Comparison of ENCODE assay signal across 25 mouse cellular contexts in genomic region chr5:93245280-93245679, GRCm38 (mm10). TPM values are rescaled to one million over a fixed set of nuclear protein-coding genes. Genes with fewer than 3 reads are reported as not detected.
DNase-seq lines count a peak whose midpoint lies in the region; ATAC-seq and TF ChIP-seq lines count a peak whose summit lies in the region.
"Had no signal": no experiment of that assay in that cellular context is flagged by ENCODE, and none has a peak within 500 bp of the region (broad histone marks: within the 10 kb centered on the region; RNA-seq: fewer than 3 reads in every experiment).

No protein-coding gene starts in this region.

- no peak overlapping the region for H3K27ac ChIP-seq in hindbrain, embryonic 15.5 days (replicated peaks)
- H3K27ac ChIP-seq in hindbrain, embryonic 14.5 days: no peak overlapping the region
- no peak overlapping the region for H3K27ac ChIP-seq in hindbrain, postnatal 0 days
- no peak overlapping the region for H3K27ac ChIP-seq in hindbrain, embryonic 10.5 days
- no peak overlapping the region for H3K27ac ChIP-seq in neural tube, embryonic 15.5 days (replicated peaks)
- H3K27ac ChIP-seq: embryonic facial prominence, embryonic 10.5 days; embryonic facial prominence, embryonic 12.5 days; forebrain, embryonic 13.5 days had no signal

- DNase-seq in heart, adult 11 months: peak; percentile 64
- no peak for DNase-seq in heart, adult 18-20 months
- DNase-seq in hindbrain, embryonic 14.5 days (ENCODE audit: low spot score): no peak
- DNase-seq in hindbrain, postnatal 0 days (ENCODE audit: low spot score): peak; percentile 7
- no peak for DNase-seq in hindbrain, embryonic 10.5 days (ENCODE audit: low spot score)
- no peak for DNase-seq in neural tube, embryonic 10.5 days (ENCODE audit: extremely low spot score, low spot score)
- DNase-seq: adrenal gland, adult 8-10 months; adrenal gland, postnatal 14 days; adrenal gland, postnatal 36 days; B cell, adult 2 months; cerebellum, adult 11-12 months; cerebellum, adult 2 months; cerebellum, adult 9-10 months; cerebellum, postnatal 25 days had no signal

- H3K4me3 ChIP-seq in hindbrain, embryonic 15.5 days: no peak overlapping the region
- H3K4me3 ChIP-seq in hindbrain, embryonic 14.5 days (replicated peaks; ENCODE audit: low read length): no peak overlapping the region
- no peak overlapping the region for H3K4me3 ChIP-seq in hindbrain, postnatal 0 days (ENCODE audit: low read length)
- no peak overlapping the region for H3K4me3 ChIP-seq in hindbrain, embryonic 10.5 days
- no peak overlapping the region for H3K4me3 ChIP-seq in neural tube, embryonic 15.5 days (replicated peaks)
- H3K4me3 ChIP-seq: embryonic facial prominence, embryonic 10.5 days; embryonic facial prominence, embryonic 12.5 days; forebrain, embryonic 13.5 days had no signal

- no peak for TF ChIP-seq CTCF in hindbrain, postnatal 0 days (IDR thresholded peaks at IDR 0.05; ENCODE audit: low read depth)

- H3K36me3 ChIP-seq in hindbrain, embryonic 15.5 days: no peaks in the 10 kb centered on the region
- H3K36me3 ChIP-seq in hindbrain, embryonic 14.5 days (replicated peaks; ENCODE audit: control insufficient read depth, insufficient read depth): no peaks in the 10 kb centered on the region
- no peaks in the 10 kb centered on the region for H3K36me3 ChIP-seq in hindbrain, postnatal 0 days (ENCODE audit: insufficient read depth, low read length)
- no peaks in the 10 kb centered on the region for H3K36me3 ChIP-seq in hindbrain, embryonic 10.5 days
- no peaks in the 10 kb centered on the region for H3K36me3 ChIP-seq in neural tube, embryonic 15.5 days
- H3K36me3 ChIP-seq: embryonic facial prominence, embryonic 10.5 days; embryonic facial prominence, embryonic 12.5 days; G1E had no signal

- H3K27me3 ChIP-seq in hindbrain, embryonic 15.5 days: no peaks in the 10 kb centered on the region
- H3K27me3 ChIP-seq in hindbrain, embryonic 14.5 days (ENCODE audit: control insufficient read depth, insufficient read depth, low read length): no peaks in the 10 kb centered on the region
- no peaks in the 10 kb centered on the region for H3K27me3 ChIP-seq in hindbrain, postnatal 0 days (ENCODE audit: insufficient read depth, low read length)
- no peaks in the 10 kb centered on the region for H3K27me3 ChIP-seq in hindbrain, embryonic 10.5 days (ENCODE audit: insufficient read depth, poor library complexity, severe bottlenecking)
- H3K27me3 ChIP-seq in neural tube, embryonic 15.5 days (replicated peaks): no peaks in the 10 kb centered on the region
- H3K27me3 ChIP-seq: CH12.LX; embryonic facial prominence, embryonic 12.5 days; forebrain, embryonic 13.5 days; Patski had no signal

- 54% methylated on average over 2 of the region's 2 CpGs for WGBS in hindbrain, embryonic 15.5 days
- WGBS in hindbrain, embryonic 14.5 days: 46% methylated on average over 2 of the region's 2 CpGs
- 39% methylated on average over 2 of the region's 2 CpGs for WGBS in hindbrain, postnatal 0 days
- WGBS in hindbrain, embryonic 10.5 days: 77% methylated on average over 2 of the region's 2 CpGs
- WGBS in neural tube, embryonic 15.5 days: 37% methylated on average over 2 of the region's 2 CpGs

- H3K9ac ChIP-seq in hindbrain, embryonic 15.5 days: no peak overlapping the region
- no peak overlapping the region for H3K9ac ChIP-seq in hindbrain, embryonic 14.5 days
- no peak overlapping the region for H3K9ac ChIP-seq in hindbrain, postnatal 0 days (replicated peaks; ENCODE audit: low read length)
- H3K9ac ChIP-seq in neural tube, embryonic 15.5 days (replicated peaks): no peak overlapping the region
- H3K9ac ChIP-seq: embryonic facial prominence, embryonic 12.5 days; forebrain, embryonic 13.5 days had no signal

- H3K4me2 ChIP-seq in hindbrain, embryonic 15.5 days: no peak overlapping the region
- no peak overlapping the region for H3K4me2 ChIP-seq in hindbrain, embryonic 14.5 days (replicated peaks)
- no peak overlapping the region for H3K4me2 ChIP-seq in hindbrain, postnatal 0 days (ENCODE audit: low read depth, low read length)
- H3K4me2 ChIP-seq in neural tube, embryonic 15.5 days: no peak overlapping the region
- H3K4me2 ChIP-seq: embryonic facial prominence, embryonic 12.5 days; forebrain, embryonic 13.5 days had no signal

- ATAC-seq in hindbrain, embryonic 15.5 days (ENCODE audit: low FRiP score, low read depth): 0 out of 2 replicates have a peak, but pooled peaks have one; percentile 15
- no peak for ATAC-seq in hindbrain, embryonic 14.5 days (ENCODE audit: low FRiP score)
- no peak for ATAC-seq in hindbrain, postnatal 0 days
- peak; percentile 53 for ATAC-seq in neural tube, embryonic 15.5 days (ENCODE audit: low FRiP score)
- ATAC-seq: activated CD4-positive, CD25-positive, alpha-beta regulatory T cell, adult 4 months; CD4-positive, CD25-positive, alpha-beta regulatory T cell, adult 4 months; forebrain, embryonic 13.5 days; Patski had no signal

- no peaks in the 10 kb centered on the region for H3K4me1 ChIP-seq in hindbrain, embryonic 15.5 days (replicated peaks)
- no peaks in the 10 kb centered on the region for H3K4me1 ChIP-seq in hindbrain, embryonic 14.5 days (replicated peaks; ENCODE audit: control insufficient read depth, insufficient read depth, low read length)
- H3K4me1 ChIP-seq in hindbrain, postnatal 0 days (ENCODE audit: insufficient read depth, low read length): no peaks in the 10 kb centered on the region
- H3K4me1 ChIP-seq in hindbrain, embryonic 10.5 days (replicated peaks): no peaks in the 10 kb centered on the region
- H3K4me1 ChIP-seq in neural tube, embryonic 15.5 days: no peaks in the 10 kb centered on the region
- H3K4me1 ChIP-seq: embryonic facial prominence, embryonic 10.5 days; embryonic facial prominence, embryonic 12.5 days; forebrain, embryonic 13.5 days had no signal

- H3K9me3 ChIP-seq in hindbrain, embryonic 15.5 days: no peaks in the 10 kb centered on the region
- H3K9me3 ChIP-seq in hindbrain, embryonic 14.5 days (ENCODE audit: control insufficient read depth, low read length): no peaks in the 10 kb centered on the region
- H3K9me3 ChIP-seq in hindbrain, postnatal 0 days (ENCODE audit: low read length): no peaks in the 10 kb centered on the region
- peaks cover 5% of the 10 kb centered on the region for H3K9me3 ChIP-seq in hindbrain, embryonic 10.5 days
- H3K9me3 ChIP-seq in neural tube, embryonic 15.5 days (replicated peaks): no peaks in the 10 kb centered on the region
- H3K9me3 ChIP-seq: embryonic facial prominence, embryonic 10.5 days; embryonic facial prominence, embryonic 12.5 days; forebrain, embryonic 13.5 days had no signal

RNA-seq across cellular contexts. Expression of gene Ccng2, which starts 21.8 kb away (rescaled TPM):
- 10 to 100 TPM; 13.0 to 20.1 TPM for total RNA-seq in heart, adult 18-20 months (2021)
- 79.7 and 88.8 TPM in 2 replicates for polyA plus RNA-seq in hindbrain, embryonic 15.5 days (2015; fragmentation: Nextera tagmentation; extraction: Ambion mirVana)
- 78.3 and 82.0 TPM in 2 replicates for polyA plus RNA-seq in hindbrain, embryonic 14.5 days (2014; fragmentation: Nextera tagmentation; extraction: Ambion mirVana)
- 38.6 and 45.3 TPM in 2 replicates for total RNA-seq in hindbrain, postnatal 0 days (2014; rRNA removed)
- 32.5 and 33.2 TPM in 2 replicates for polyA plus RNA-seq in hindbrain, postnatal 0 days (2015; fragmentation: Nextera tagmentation; extraction: Ambion mirVana)
- 50.9 and 67.0 TPM in 2 replicates for polyA plus RNA-seq in hindbrain, embryonic 10.5 days (2016; fragmentation: Nextera tagmentation; extraction: Ambion mirVana)
- 63.2 and 68.9 TPM in 2 replicates for polyA plus RNA-seq in neural tube, embryonic 15.5 days (2015; fragmentation: Nextera tagmentation; extraction: Ambion mirVana)

RNA-seq across cellular contexts. Expression of gene 2010109A12Rik, which starts 39.0 kb away (rescaled TPM):
- total RNA-seq in heart, adult 18-20 months (2021): under 1 TPM; 0.41 to 0.55 TPM
- polyA plus RNA-seq in hindbrain, embryonic 15.5 days (2015; fragmentation: Nextera tagmentation; extraction: Ambion mirVana): 1.1 and 1.5 TPM in 2 replicates
- 0.94 and 1.2 TPM in 2 replicates for polyA plus RNA-seq in hindbrain, embryonic 14.5 days (2014; fragmentation: Nextera tagmentation; extraction: Ambion mirVana)
- 0.36 TPM in 1 of 2 replicates, not detected in the other for total RNA-seq in hindbrain, postnatal 0 days (2014; rRNA removed)
- 0.71 and 0.72 TPM in 2 replicates for polyA plus RNA-seq in hindbrain, postnatal 0 days (2015; fragmentation: Nextera tagmentation; extraction: Ambion mirVana)
- polyA plus RNA-seq in hindbrain, embryonic 10.5 days (2016; fragmentation: Nextera tagmentation; extraction: Ambion mirVana): 2.3 and 2.6 TPM in 2 replicates
- 1.2 and 1.4 TPM in 2 replicates for polyA plus RNA-seq in neural tube, embryonic 15.5 days (2015; fragmentation: Nextera tagmentation; extraction: Ambion mirVana)
- polyA plus RNA-seq: cortical plate, adult 2 months had no signal

RNA-seq across cellular contexts. Expression of gene Ccni, which starts 39.0 kb away (rescaled TPM):
- 100 to 1,000 TPM; 154 to 176 TPM for total RNA-seq in heart, adult 18-20 months (2021)
- polyA plus RNA-seq in hindbrain, embryonic 15.5 days (2015; fragmentation: Nextera tagmentation; extraction: Ambion mirVana): 130 and 133 TPM in 2 replicates
- polyA plus RNA-seq in hindbrain, embryonic 14.5 days (2014; fragmentation: Nextera tagmentation; extraction: Ambion mirVana): 173 and 186 TPM in 2 replicates
- 269 and 279 TPM in 2 replicates for total RNA-seq in hindbrain, postnatal 0 days (2014; rRNA removed)
- 116 and 122 TPM in 2 replicates for polyA plus RNA-seq in hindbrain, postnatal 0 days (2015; fragmentation: Nextera tagmentation; extraction: Ambion mirVana)
- polyA plus RNA-seq in hindbrain, embryonic 10.5 days (2016; fragmentation: Nextera tagmentation; extraction: Ambion mirVana): 115 and 118 TPM in 2 replicates
- polyA plus RNA-seq in neural tube, embryonic 15.5 days (2015; fragmentation: Nextera tagmentation; extraction: Ambion mirVana): 115 and 119 TPM in 2 replicates

Comparison
In these comparisons a context has a peak if more than half of its experiments do, and no peak if none do; other contexts are left out.
1. DNase-seq: peak in heart, adult 11 months (single experiment) and hindbrain, postnatal 0 days (single experiment); none in heart, adult 18-20 months (0 of 2), hindbrain, embryonic 14.5 days (single experiment), hindbrain, embryonic 10.5 days (single experiment) and neural tube, embryonic 10.5 days (single experiment).
2. ATAC-seq: peak in hindbrain, embryonic 15.5 days (single experiment) and neural tube, embryonic 15.5 days (single experiment); none in hindbrain, embryonic 14.5 days (single experiment) and hindbrain, postnatal 0 days (single experiment).